Mouse (Mus musculus): ENCODE measurements at regions not wholly inside any gene's neighbourhood (a gene's known extent, or its start where the extent isn't known, plus 50 kb on each side); places are given as distances from the start of the nearest gene placed in this dataset.

DNA sequence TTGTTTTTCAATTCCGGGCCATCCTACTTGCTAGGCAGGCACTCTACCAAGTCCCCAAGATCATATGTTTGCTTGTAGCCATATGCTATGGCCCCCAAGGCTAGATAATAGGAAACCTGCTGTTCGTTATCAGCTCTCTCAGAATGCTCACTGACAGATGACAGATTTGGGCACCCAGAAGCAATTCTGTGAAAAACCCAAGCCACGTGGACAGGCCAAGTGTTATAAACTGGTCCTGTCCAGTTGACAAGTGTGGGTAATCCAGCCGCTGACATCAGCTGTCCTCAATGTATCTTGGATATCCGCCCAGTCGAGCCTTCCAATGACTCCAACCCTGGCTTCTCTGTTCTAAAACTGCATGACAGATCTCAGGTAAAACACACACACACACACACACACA lies 92.0 kb upstream of the Ces5a start:
- Histone ChIP-seq H3K4me3 (ENCODE audit: low read depth, low read length) (no peak overlapping the region), H3K4me1 (replicated peaks; ENCODE audit: control insufficient read depth, insufficient read depth, low read length) (no peaks in the 10 kb centered on the region), H3K4me2 (replicated peaks; ENCODE audit: low read depth) (no peak overlapping the region), H3K9me3 (ENCODE audit: control insufficient read depth) (no peaks in the 10 kb centered on the region), H3K27ac (ENCODE audit: low read depth, low read length) (no peak overlapping the region), H3K9ac (ENCODE audit: low read depth, low read length) (no peak overlapping the region), H3K27me3 (replicated peaks; ENCODE audit: control insufficient read depth, insufficient read depth, low read length) (no peaks in the 10 kb centered on the region), H3K36me3 (ENCODE audit: control insufficient read depth, insufficient read depth) (no peaks in the 10 kb centered on the region)
- WGBS = 59% methylated on average over 6 of the region's 6 CpGs
- no peak for TF ChIP-seq CTCF (IDR thresholded peaks at IDR 0.05; ENCODE audit: low read depth)
- no peak for ATAC-seq

DNA sequence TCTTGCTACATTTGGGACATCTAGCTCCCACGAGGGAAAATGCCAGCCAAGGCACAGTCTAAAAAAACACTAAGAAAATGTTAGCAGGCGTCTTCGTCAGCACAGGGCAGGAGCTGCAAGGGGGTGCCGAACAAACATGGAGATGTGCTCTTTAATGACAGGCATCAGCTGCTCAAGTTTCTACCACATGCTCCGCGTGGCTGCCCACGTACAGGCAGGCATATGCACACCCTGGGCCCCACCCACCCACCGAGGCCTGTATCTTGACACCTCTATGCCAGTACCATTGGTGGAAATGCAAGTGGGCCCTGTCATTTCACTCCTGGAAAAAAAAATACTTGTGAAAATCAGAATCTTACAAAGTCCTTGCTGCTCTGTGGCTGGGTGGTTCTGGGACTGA lies 97.3 kb upstream of the Ces5a start:
- no peak overlapping the region for H3K4me2 ChIP-seq (replicated peaks; ENCODE audit: low read depth)
- H3K9me3 ChIP-seq (ENCODE audit: control insufficient read depth) = no peaks in the 10 kb centered on the region
- no peak for ATAC-seq
- H3K4me3 ChIP-seq (ENCODE audit: low read depth, low read length) = no peak overlapping the region
- 73% methylated on average over 8 of the region's 8 CpGs for WGBS
- H3K27ac ChIP-seq (ENCODE audit: low read depth, low read length) = no peak overlapping the region
- no peak for TF ChIP-seq CTCF (IDR thresholded peaks at IDR 0.05; ENCODE audit: low read depth)
- H3K9ac ChIP-seq (ENCODE audit: low read depth, low read length) = no peak overlapping the region
- H3K27me3 ChIP-seq (replicated peaks; ENCODE audit: control insufficient read depth, insufficient read depth, low read length) = no peaks in the 10 kb centered on the region
- H3K4me1 ChIP-seq (replicated peaks; ENCODE audit: control insufficient read depth, insufficient read depth, low read length) = no peaks in the 10 kb centered on the region
- H3K36me3 ChIP-seq (ENCODE audit: control insufficient read depth, insufficient read depth) = no peaks in the 10 kb centered on the region

DNA sequence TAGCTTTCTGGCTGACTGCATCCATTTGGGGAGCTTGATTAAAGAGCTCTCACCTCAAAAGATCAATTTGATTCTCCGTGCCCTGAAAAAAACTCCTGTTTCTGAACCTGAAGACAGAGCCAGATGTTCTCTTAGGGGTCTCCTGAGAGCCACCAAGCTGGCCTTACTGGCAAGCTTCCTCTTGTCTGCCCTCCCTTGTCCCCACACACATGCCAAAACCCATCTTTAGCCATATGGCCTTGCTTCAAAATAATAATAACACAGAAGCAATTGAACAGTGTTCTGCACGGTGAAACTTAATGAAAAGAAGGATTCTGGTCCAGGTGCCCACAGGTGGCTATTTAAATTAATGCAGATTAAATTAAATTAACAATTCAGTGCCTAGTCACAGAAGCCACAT lies 107.1 kb upstream of the Ces5a start:
- no peak for ATAC-seq
- H3K4me2 ChIP-seq (replicated peaks; ENCODE audit: low read depth) = no peak overlapping the region
- 67% methylated on average over 2 of the region's 2 CpGs for WGBS
- no peak overlapping the region for H3K4me3 ChIP-seq (ENCODE audit: low read depth, low read length)
- no peaks in the 10 kb centered on the region for H3K4me1 ChIP-seq (replicated peaks; ENCODE audit: control insufficient read depth, insufficient read depth, low read length)
- no peak overlapping the region for H3K27ac ChIP-seq (ENCODE audit: low read depth, low read length)
- no peak overlapping the region for H3K9ac ChIP-seq (ENCODE audit: low read depth, low read length)
- H3K36me3 ChIP-seq (ENCODE audit: control insufficient read depth, insufficient read depth) = no peaks in the 10 kb centered on the region
- no peaks in the 10 kb centered on the region for H3K9me3 ChIP-seq (ENCODE audit: control insufficient read depth)
- H3K27me3 ChIP-seq (replicated peaks; ENCODE audit: control insufficient read depth, insufficient read depth, low read length) = no peaks in the 10 kb centered on the region
- TF ChIP-seq CTCF (IDR thresholded peaks at IDR 0.05; ENCODE audit: low read depth) = no peak

DNA sequence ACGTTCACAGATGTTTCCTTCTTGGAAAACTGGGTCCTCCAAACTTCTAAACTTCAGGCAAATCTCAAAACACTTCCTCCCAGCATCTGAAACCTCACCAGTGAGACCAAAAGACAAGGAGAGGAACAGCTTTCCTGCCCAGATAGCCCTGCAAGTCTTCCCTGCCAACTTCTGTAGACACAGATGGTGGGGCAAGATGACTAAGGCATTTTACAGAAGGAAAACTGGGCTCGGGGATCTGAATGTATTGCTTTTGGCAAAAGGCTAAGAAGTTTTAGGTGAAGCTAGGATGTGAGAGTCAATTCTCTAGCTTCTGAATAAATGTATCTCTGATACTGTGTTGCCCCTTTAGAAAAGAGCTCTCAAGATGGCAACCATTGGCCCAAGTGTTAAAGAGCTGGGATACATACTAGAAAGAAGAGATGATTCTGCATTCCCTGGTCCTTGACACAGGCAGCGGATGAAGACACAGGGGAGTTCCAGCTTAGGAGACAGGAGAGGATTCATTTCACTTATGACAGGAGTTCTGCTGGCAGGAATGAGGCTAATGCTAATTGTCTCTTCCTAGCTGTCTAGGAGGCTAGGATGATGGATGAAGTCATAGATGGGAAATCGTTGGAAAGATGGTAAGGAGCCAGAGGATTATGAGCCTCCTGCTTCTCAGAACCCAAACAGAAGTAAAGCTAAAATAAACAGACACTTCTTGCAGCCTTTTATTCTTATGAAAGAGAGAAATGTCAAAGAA lies 108.0 kb upstream of the Ces5a start:
- 68% methylated on average over 4 of the region's 4 CpGs for WGBS
- no peaks in the 10 kb centered on the region for H3K4me1 ChIP-seq (replicated peaks; ENCODE audit: control insufficient read depth, insufficient read depth, low read length)
- ATAC-seq = no peak
- H3K4me3 ChIP-seq (ENCODE audit: low read depth, low read length) = no peak overlapping the region
- H3K4me2 ChIP-seq (replicated peaks; ENCODE audit: low read depth) = no peak overlapping the region
- no peaks in the 10 kb centered on the region for H3K36me3 ChIP-seq (ENCODE audit: control insufficient read depth, insufficient read depth)
- no peaks in the 10 kb centered on the region for H3K9me3 ChIP-seq (ENCODE audit: control insufficient read depth)
- H3K9ac ChIP-seq (ENCODE audit: low read depth, low read length) = no peak overlapping the region
- H3K27ac ChIP-seq (ENCODE audit: low read depth, low read length) = no peak overlapping the region
- TF ChIP-seq CTCF (IDR thresholded peaks at IDR 0.05; ENCODE audit: low read depth) = no peak
- no peaks in the 10 kb centered on the region for H3K27me3 ChIP-seq (replicated peaks; ENCODE audit: control insufficient read depth, insufficient read depth, low read length)

DNA sequence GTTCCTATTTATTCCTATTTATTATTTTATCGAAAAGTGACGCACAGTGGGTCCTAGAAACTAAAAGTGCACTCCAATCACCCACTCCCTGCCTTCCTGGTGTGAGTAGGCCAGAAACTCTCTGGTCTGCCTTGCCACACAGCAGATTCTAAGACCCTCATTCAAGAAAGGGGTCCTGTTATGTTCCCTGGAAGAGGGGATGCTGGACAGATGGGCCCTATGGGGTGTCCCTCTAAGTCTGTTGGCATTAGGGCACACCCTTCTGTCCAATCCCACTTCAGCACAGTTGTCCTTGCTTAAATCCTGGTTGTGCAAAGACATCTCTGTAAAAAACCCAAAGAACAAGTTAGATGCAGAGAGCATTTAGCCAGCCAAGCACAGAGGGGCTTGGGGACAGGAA lies 117.8 kb upstream of the Ces5a start:
- no peak for ATAC-seq
- Histone ChIP-seq H3K27ac (ENCODE audit: low read depth, low read length) (no peak overlapping the region), H3K9ac (ENCODE audit: low read depth, low read length) (no peak overlapping the region), H3K27me3 (replicated peaks; ENCODE audit: control insufficient read depth, insufficient read depth, low read length) (no peaks in the 10 kb centered on the region), H3K4me2 (replicated peaks; ENCODE audit: low read depth) (no peak overlapping the region), H3K36me3 (ENCODE audit: control insufficient read depth, insufficient read depth) (no peaks in the 10 kb centered on the region), H3K9me3 (ENCODE audit: control insufficient read depth) (no peaks in the 10 kb centered on the region), H3K4me3 (ENCODE audit: low read depth, low read length) (no peak overlapping the region), H3K4me1 (replicated peaks; ENCODE audit: control insufficient read depth, insufficient read depth, low read length) (no peaks in the 10 kb centered on the region)
- no peak for TF ChIP-seq CTCF (IDR thresholded peaks at IDR 0.05; ENCODE audit: low read depth)
- 94% methylated on average over 2 of the region's 2 CpGs for WGBS

DNA sequence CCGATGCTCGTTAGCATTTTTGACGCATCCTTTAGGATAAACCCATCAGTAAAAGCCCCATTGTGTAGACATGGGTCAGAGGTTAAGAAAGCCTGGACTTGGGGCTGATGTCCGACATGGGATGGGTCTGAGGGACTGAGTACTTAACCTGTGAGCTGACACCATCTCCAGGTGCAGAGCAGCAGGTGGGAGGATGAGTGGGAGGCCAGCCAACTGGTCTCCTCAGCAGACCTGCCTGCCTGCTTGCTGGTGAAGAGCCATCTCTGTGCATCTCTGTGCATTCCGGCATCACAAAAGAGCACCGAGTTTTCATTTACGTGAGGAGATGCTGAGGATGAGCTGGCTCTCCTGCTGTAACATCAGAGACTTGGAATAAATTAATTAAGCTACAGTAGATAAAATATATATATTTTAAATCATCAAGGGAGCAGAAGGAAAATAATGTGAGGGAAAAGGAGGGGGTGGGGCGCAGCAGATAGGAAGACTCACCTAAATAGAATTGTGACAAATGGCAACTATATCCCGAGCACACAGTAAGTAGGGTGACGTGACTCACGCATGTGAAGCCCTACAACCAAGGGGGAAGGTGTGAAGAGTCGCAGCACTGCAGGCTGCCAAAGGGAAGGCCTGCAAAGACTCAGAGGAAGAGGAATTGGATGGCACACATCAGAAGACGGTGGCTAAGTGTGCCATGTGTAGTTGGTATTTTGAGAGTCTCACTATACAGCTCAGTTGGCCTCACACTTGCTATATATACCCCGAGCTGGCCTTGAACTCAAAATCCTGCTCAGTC lies 118.5 kb upstream of the Ces5a start:
- no peak overlapping the region for H3K9ac ChIP-seq (ENCODE audit: low read depth, low read length)

More for the DNA sequence above, 118.5 kb upstream of the Ces5a start:
- no peak for TF ChIP-seq CTCF (IDR thresholded peaks at IDR 0.05; ENCODE audit: low read depth)
- Histone ChIP-seq H3K9me3 (ENCODE audit: control insufficient read depth) (no peaks in the 10 kb centered on the region), H3K4me3 (ENCODE audit: low read depth, low read length) (no peak overlapping the region), H3K4me2 (replicated peaks; ENCODE audit: low read depth) (no peak overlapping the region), H3K36me3 (ENCODE audit: control insufficient read depth, insufficient read depth) (no peaks in the 10 kb centered on the region), H3K4me1 (replicated peaks; ENCODE audit: control insufficient read depth, insufficient read depth, low read length) (no peaks in the 10 kb centered on the region), H3K27me3 (replicated peaks; ENCODE audit: control insufficient read depth, insufficient read depth, low read length) (no peaks in the 10 kb centered on the region), H3K27ac (ENCODE audit: low read depth, low read length) (no peak overlapping the region)
- ATAC-seq = no peak
- 80% methylated on average over 14 of the region's 14 CpGs for WGBS

All from intestine, postnatal 0 days (tissue).